Mouse (Mus musculus) testis, adult 2 months (tissue): ENCODE measurements around the gene Ip6k3.

Experiments used
- CTCF ChIP-seq: fragments of 200-500 bp; IDR thresholded peaks from 2 replicates; pipeline ENCODE4 v1.5.1; 2012; ENCODE audit warnings: low read depth, mild to moderate bottlenecking, inconsistent platforms, low read length, moderate library complexity; ENCODE audit not compliant: control insufficient read depth, insufficient read depth, insufficient replicate concordance
- POLR2A ChIP-seq: fragments of 200-500 bp; IDR thresholded peaks from 2 replicates; pipeline ENCODE4 v1.6.1; 2012; ENCODE audit warnings: low read depth, mild to moderate bottlenecking, inconsistent platforms, low read length, moderate library complexity; ENCODE audit not compliant: control insufficient read depth

DNA sequence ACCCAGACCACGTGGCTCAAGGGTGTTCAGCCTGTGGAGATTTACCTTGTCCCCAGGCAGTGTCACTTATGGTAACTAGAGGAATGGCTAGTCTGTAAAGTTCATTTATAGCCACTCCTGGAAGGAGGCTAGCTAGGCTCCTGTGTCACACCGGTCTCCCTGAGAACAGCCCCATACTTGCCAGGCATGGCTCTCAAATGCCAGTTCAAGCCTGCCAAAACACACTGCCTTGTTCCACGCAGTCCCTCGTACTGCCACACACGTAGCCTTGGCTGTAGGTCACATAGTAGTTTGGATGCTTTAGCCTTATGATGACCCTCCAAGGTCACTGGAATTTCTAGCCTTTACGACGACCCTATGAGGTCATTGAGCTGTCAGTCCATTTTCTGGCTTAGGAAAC lies 8.4 kb downstream of the Ip6k3 start:
- TF ChIP-seq POLR2A (no peak), CTCF (no peak)
